Mouse (Mus musculus): ENCODE measurements around the gene Ap2a2. TPM values are rescaled to one million over a fixed set of nuclear protein-coding genes. Genes with fewer than 3 reads are reported as not detected.

The Ap2a2 gene
- polyA plus RNA-seq, 1 experiment from 2014 or later = 100 TPM

GRCm38 (mm10) chr7:141670999-141671398 is 109.0 kb downstream of the Ap2a2 start:
- Histone ChIP-seq H3K27me3 (ENCODE audit: control insufficient read depth, insufficient read depth, low read length) (no peaks in the 10 kb centered on the region), H3K4me3 (ENCODE audit: low read depth, low read length) (no peak overlapping the region), H3K4me1 (ENCODE audit: control insufficient read depth, insufficient read depth, low read length) (no peaks in the 10 kb centered on the region), H3K9me3 (ENCODE audit: control insufficient read depth, low read length) (no peaks in the 10 kb centered on the region), H3K27ac (ENCODE audit: low read depth, low read length) (no peak overlapping the region), H3K9ac (ENCODE audit: low read length) (no peak overlapping the region), H3K36me3 (ENCODE audit: control insufficient read depth, insufficient read depth, low read length) (no peaks in the 10 kb centered on the region), H3K4me2 (ENCODE audit: low read depth) (no peak overlapping the region)
- WGBS = 88% methylated on average over 4 of the region's 4 CpGs
- DNase-seq (ENCODE audit: low spot score) = no peak
- ATAC-seq (ENCODE audit: insufficient read depth, low FRiP score, low TSS enrichment) = no peak

DNA sequence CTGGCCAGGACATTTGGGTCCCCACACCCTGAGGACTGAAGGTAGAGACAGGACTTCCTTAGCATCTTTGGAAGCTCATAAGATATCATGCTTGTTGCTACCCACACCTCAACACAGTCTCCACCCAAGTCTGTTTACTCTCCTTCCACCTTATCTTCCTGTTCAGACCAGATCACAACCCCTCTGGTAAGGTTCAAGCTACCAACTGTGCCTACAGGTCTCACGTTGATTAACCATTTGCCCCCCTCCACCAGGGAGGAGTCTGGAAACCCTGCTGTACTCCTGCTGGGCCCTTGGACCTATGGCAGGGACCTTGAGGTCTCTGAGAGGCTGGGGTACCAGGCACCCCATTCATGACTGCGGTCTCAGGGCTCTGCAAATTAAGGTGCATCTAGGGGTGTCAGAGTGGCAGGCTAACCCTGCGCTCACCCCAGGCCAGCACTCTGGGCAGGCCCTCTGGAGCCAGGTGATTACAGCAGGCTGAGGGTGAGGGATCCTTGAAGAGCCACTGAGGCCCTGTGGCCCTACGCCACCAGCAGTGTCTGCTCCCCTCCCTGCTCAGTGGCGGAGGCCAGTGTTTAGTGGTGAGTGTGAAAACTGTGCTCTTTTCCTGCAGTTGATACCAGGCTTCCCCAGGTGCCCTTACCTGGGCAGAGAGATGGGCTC is 109.8 kb downstream of the Ap2a2 start:
- DNase-seq (ENCODE audit: low spot score) (no peak), ATAC-seq (ENCODE audit: insufficient read depth, low FRiP score, low TSS enrichment) (no peak)
- 85% methylated on average over 5 of the region's 5 CpGs for WGBS
- Histone ChIP-seq H3K9me3 (ENCODE audit: control insufficient read depth, low read length) (no peaks in the 10 kb centered on the region), H3K36me3 (ENCODE audit: control insufficient read depth, insufficient read depth, low read length) (no peaks in the 10 kb centered on the region), H3K4me3 (ENCODE audit: low read depth, low read length) (no peak overlapping the region), H3K4me1 (ENCODE audit: control insufficient read depth, insufficient read depth, low read length) (no peaks in the 10 kb centered on the region), H3K27me3 (ENCODE audit: control insufficient read depth, insufficient read depth, low read length) (no peaks in the 10 kb centered on the region), H3K9ac (ENCODE audit: low read length) (no peak overlapping the region), H3K27ac (ENCODE audit: low read depth, low read length) (no peak overlapping the region), H3K4me2 (ENCODE audit: low read depth) (no peak overlapping the region)

DNA sequence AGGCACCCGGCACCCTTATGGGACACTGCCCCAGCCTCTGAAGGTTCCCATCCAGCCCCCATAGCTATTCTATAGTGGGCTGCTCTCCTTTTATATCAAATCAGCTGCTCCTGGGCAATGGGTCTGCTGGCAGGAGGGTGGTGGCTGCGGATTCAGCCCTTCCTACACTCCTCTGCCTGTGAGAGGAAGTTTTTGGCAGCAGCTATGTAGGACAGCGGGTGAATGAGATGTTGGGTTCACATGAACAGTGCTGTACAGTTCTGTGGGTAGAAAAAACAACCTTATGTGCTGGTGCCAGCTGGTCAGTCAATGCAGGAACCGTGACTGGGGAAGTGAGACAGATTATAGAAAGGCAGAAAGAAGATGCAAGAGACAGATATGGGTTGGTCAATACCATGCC is 116.9 kb downstream of the Ap2a2 start:
- H3K4me2 ChIP-seq (ENCODE audit: low read depth) = no peak overlapping the region
- ATAC-seq (ENCODE audit: insufficient read depth, low FRiP score, low TSS enrichment) (no peak), DNase-seq (ENCODE audit: low spot score) (no peak)
- H3K9ac ChIP-seq (ENCODE audit: low read length) = no peak overlapping the region
- no peak overlapping the region for H3K4me3 ChIP-seq (ENCODE audit: low read depth, low read length)
- H3K27ac ChIP-seq (ENCODE audit: low read depth, low read length) = no peak overlapping the region
- no peaks in the 10 kb centered on the region for H3K4me1 ChIP-seq (ENCODE audit: control insufficient read depth, insufficient read depth, low read length)
- H3K36me3 ChIP-seq (ENCODE audit: control insufficient read depth, insufficient read depth, low read length) = no peaks in the 10 kb centered on the region
- H3K9me3 ChIP-seq (ENCODE audit: control insufficient read depth, low read length) = no peaks in the 10 kb centered on the region
- 86% methylated on average over 4 of the region's 4 CpGs for WGBS
- no peaks in the 10 kb centered on the region for H3K27me3 ChIP-seq (ENCODE audit: control insufficient read depth, insufficient read depth, low read length)

Small RNAs within 50 kb of the gene (microRNA-seq; reads per million reads assigned to microRNA genes)
- not detected for gene Mir7063

Other genes with a start within 250 kb of the Ap2a2 start
- 72.3 and 90.1 TPM in 2 replicates for gene Deaf1, start 234.5 kb upstream of the Ap2a2 start, polyA plus RNA-seq (2014; fragmentation: Nextera tagmentation; extraction: Ambion mirVana)
- gene Tmem80, start 234.4 kb upstream of the Ap2a2 start, polyA plus RNA-seq (2014; fragmentation: Nextera tagmentation; extraction: Ambion mirVana) = 29.3 and 32.6 TPM in 2 replicates
- gene Eps8l2, start 223.3 kb upstream of the Ap2a2 start, polyA plus RNA-seq (2014; fragmentation: Nextera tagmentation; extraction: Ambion mirVana) = 2.2 TPM in 2 replicates
- 359 and 371 TPM in 2 replicates for gene Taldo1, start 170.0 kb upstream of the Ap2a2 start, polyA plus RNA-seq (2014; fragmentation: Nextera tagmentation; extraction: Ambion mirVana)
- gene Gatd1, start 148.0 kb upstream of the Ap2a2 start, polyA plus RNA-seq (2014; fragmentation: Nextera tagmentation; extraction: Ambion mirVana) = 44.1 and 46.0 TPM in 2 replicates
- gene Cend1, start 132.7 kb upstream of the Ap2a2 start, polyA plus RNA-seq (2014; fragmentation: Nextera tagmentation; extraction: Ambion mirVana) = 8.8 and 13.9 TPM in 2 replicates
- 45.2 and 45.8 TPM in 2 replicates for gene Slc25a22, start 124.3 kb upstream of the Ap2a2 start, polyA plus RNA-seq (2014; fragmentation: Nextera tagmentation; extraction: Ambion mirVana)
- gene Pidd1, start 118.1 kb upstream of the Ap2a2 start, polyA plus RNA-seq (2014; fragmentation: Nextera tagmentation; extraction: Ambion mirVana) = 9.5 and 10.3 TPM in 2 replicates
- gene Rplp2, start 114.8 kb upstream of the Ap2a2 start, polyA plus RNA-seq (2014; fragmentation: Nextera tagmentation; extraction: Ambion mirVana) = 898 and 979 TPM in 2 replicates
- gene Pnpla2, start 107.0 kb upstream of the Ap2a2 start, polyA plus RNA-seq (2014; fragmentation: Nextera tagmentation; extraction: Ambion mirVana) = 14.8 and 17.6 TPM in 2 replicates
- gene Cracr2b, start 101.1 kb upstream of the Ap2a2 start, polyA plus RNA-seq (2014; fragmentation: Nextera tagmentation; extraction: Ambion mirVana) = 2.8 and 6.4 TPM in 2 replicates
- 44.3 and 52.2 TPM in 2 replicates for gene Cd151, start 94.8 kb upstream of the Ap2a2 start, polyA plus RNA-seq (2014; fragmentation: Nextera tagmentation; extraction: Ambion mirVana)
- gene Polr2l, start 87.0 kb upstream of the Ap2a2 start, polyA plus RNA-seq (2014; fragmentation: Nextera tagmentation; extraction: Ambion mirVana) = 76.9 and 79.2 TPM in 2 replicates
- 32.4 and 35.8 TPM in 2 replicates for gene Tspan4, start 86.9 kb upstream of the Ap2a2 start, polyA plus RNA-seq (2014; fragmentation: Nextera tagmentation; extraction: Ambion mirVana)
- 28.2 and 32.9 TPM in 2 replicates for gene Chid1, start 22.3 kb upstream of the Ap2a2 start, polyA plus RNA-seq (2014; fragmentation: Nextera tagmentation; extraction: Ambion mirVana)
- 0.19 and 0.20 TPM in 2 replicates for gene Muc6, start 93.1 kb downstream of the Ap2a2 start, polyA plus RNA-seq (2014; fragmentation: Nextera tagmentation; extraction: Ambion mirVana)
- 0.54 TPM in 1 of 2 replicates, not detected in the other for gene Muc2, start 128.2 kb downstream of the Ap2a2 start, polyA plus RNA-seq (2014; fragmentation: Nextera tagmentation; extraction: Ambion mirVana)
- gene Muc5ac, start 226.8 kb downstream of the Ap2a2 start, polyA plus RNA-seq (2014; fragmentation: Nextera tagmentation; extraction: Ambion mirVana) = not detected in 2 replicates